Mouse (Mus musculus): Measurements from ENCODE around the gene Depdc5. TPM values are rescaled to one million over a fixed set of nuclear protein-coding genes. Genes with fewer than 3 reads are reported as not detected.

Depdc5 gene
- polyA plus RNA-seq, 1 experiment from 2014 or later: 24.1 TPM

DNA sequence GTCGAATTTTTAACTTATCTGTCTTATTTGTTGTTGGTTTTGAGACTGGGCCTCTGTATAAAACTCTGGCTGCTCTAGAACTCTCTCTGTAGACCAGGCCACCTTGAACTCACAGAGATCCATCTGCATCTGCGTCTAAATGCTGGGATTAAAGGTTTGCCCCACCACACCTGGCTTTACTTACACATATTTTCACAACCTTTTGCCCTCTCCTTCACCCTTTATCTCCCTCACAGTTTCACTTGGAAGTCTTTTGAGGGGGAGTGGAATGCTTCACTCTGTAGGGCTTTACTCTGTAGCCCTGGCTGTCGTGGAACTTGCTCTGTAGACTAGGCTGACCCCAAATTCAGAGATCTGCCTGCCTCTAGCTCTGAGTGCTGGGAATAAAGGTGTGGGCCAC, 98.1 kb downstream of the Depdc5 start:
- ATAC-seq (no peak), DNase-seq (ENCODE audit: low read depth, low spot score) (no peak)
- ChIA-PET POLR2A (no interaction called here), CTCF (interaction anchor here (0.7 kb wide), 1 partner anchor 17 kb away, joined by 3 read pairs; no protein-coding TSS in a partner anchor)
- no peak for TF ChIP-seq CTCF (IDR thresholded peaks at IDR 0.05)
- no peaks in the 10 kb centered on the region for H3K27me3 ChIP-seq
- in situ Hi-C loops (cut with MboI; ENCODE audit: low pct_unique_long_range_greater_than_20kb): no loop called here

DNA sequence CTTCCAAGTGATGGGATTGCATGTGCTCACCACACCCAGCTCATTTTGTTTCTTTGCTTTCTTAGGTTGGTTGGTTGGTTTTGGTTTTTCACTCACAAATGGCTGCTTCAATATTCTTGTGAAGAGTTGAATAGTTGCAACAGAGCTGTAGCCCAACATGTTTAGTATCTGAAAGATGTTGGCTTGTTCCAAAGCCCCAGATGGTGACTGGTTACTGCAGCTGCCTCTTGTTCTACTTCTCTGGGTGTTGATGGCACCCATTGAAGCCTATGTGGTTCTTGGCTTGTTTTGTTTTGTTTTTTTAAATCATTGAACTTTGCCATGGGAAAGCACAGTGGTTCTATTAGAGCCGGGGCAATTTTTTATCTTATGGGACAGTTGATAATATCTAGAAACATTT, 99.1 kb downstream of the Depdc5 start:
- CTCF ChIA-PET: interaction anchor here (0.7 kb wide), 1 partner anchor 18 kb away, joined by 3 read pairs; no protein-coding TSS in a partner anchor
- in situ Hi-C loops (cut with MboI; ENCODE audit: low pct_unique_long_range_greater_than_20kb): no loop called here
- POLR2A ChIA-PET: no interaction called here
- DNase-seq (ENCODE audit: low read depth, low spot score) (no peak), ATAC-seq (no peak)
- no peak for TF ChIP-seq CTCF (IDR thresholded peaks at IDR 0.05)
- H3K27me3 ChIP-seq: no peaks in the 10 kb centered on the region

DNA sequence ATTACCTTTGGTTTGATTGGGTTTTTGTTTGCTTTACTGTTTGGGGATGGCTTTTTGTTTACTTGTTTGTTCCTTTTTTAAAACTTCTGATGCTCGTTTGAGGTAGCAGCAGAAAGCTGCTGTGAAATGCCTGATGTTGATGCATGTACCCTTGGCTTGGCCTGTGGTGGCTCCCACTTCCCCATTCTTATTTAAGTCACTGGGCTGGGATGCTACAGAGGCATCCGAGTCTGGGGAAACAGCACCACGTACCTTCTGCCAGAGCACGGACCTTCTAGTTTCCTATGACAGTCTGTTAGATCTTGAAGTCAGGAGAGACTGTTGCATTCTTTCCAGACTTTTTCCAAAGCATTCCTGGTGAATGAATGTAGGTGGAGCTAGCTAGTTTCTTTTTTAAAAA, 113.0 kb downstream of the Depdc5 start:
- CTCF ChIA-PET: interaction anchor here (1.2 to 3.4 kb wide), 3 partner anchors 9 to 43 kb away, joined by 6 to 19 read pairs (median 9); no protein-coding TSS in a partner anchor
- in situ Hi-C loops (cut with MboI; ENCODE audit: low pct_unique_long_range_greater_than_20kb): no loop called here
- no peak for ATAC-seq
- H3K27me3 ChIP-seq: no peaks in the 10 kb centered on the region
- POLR2A ChIA-PET: interaction anchor here (1.5 kb wide), 1 partner anchor 10 kb away, joined by 6 read pairs; no protein-coding TSS in a partner anchor
- no peak for TF ChIP-seq CTCF (IDR thresholded peaks at IDR 0.05)
- DNase-seq (ENCODE audit: low read depth, low spot score): no peak

DNA sequence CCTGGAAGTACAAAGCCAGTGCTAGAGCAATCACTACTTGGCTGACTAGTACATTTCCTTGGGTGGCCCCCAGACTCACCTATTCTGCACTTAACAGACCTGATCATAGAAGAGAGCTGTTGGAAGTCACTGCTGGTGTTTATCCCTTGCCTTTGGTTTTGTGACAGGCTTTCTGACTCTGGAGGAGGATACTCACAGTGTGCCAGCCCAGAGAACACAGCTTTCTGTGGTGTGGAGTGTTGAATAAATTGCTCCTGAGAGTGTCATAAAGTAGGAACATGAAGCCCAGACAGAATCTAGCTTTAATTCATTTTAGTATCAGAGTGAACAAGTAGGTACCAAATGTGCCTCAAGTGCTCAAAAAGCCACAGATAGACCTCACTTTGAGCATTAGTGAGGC, 113.7 kb downstream of the Depdc5 start:
- ChIA-PET CTCF (interaction anchor here (0.6 to 3.4 kb wide), 7 partner anchors 10 to 45 kb away, joined by 3 to 19 read pairs (median 6); no protein-coding TSS in a partner anchor), POLR2A (interaction anchor here (1.5 kb wide), 1 partner anchor 10 kb away, joined by 6 read pairs; no protein-coding TSS in a partner anchor)
- H3K27me3 ChIP-seq: no peaks in the 10 kb centered on the region
- TF ChIP-seq CTCF (IDR thresholded peaks at IDR 0.05): no peak
- ATAC-seq (no peak), DNase-seq (ENCODE audit: low read depth, low spot score) (no peak)
- in situ Hi-C loops (cut with MboI; ENCODE audit: low pct_unique_long_range_greater_than_20kb): no loop called here

DNA sequence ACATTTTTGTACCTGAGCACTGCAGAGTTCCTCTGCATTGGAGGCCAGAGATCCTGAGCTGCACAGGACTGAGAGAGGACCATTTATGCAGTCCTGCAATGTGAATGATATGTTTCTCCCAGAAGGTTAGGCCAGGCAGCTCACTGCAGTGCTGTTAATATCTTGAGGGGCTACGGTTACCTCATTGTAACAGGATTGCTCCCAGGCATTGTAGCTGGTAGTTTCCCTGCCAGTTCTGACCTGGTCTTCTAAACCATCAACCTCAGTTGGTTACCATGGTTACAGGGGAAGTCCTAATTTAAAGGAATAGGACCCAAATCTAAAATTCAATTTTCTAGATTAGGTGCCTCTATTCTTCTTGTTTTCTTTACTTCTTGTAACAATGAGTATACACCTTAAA, 121.9 kb downstream of the Depdc5 start:
- TF ChIP-seq CTCF (IDR thresholded peaks at IDR 0.05): no peak
- no peak for DNase-seq (ENCODE audit: low read depth, low spot score)
- CTCF ChIA-PET: interaction anchor here (1.3 to 2.0 kb wide), 3 partner anchors 10 to 36 kb away, joined by 3 to 6 read pairs (median 5); no protein-coding TSS in a partner anchor
- no peaks in the 10 kb centered on the region for H3K27me3 ChIP-seq
- in situ Hi-C loops (cut with MboI; ENCODE audit: low pct_unique_long_range_greater_than_20kb): no loop called here
- ATAC-seq: no peak
- POLR2A ChIA-PET: interaction anchor here (0.9 kb wide), 1 partner anchor 8 kb away, joined by 3 read pairs; no protein-coding TSS in a partner anchor

DNA sequence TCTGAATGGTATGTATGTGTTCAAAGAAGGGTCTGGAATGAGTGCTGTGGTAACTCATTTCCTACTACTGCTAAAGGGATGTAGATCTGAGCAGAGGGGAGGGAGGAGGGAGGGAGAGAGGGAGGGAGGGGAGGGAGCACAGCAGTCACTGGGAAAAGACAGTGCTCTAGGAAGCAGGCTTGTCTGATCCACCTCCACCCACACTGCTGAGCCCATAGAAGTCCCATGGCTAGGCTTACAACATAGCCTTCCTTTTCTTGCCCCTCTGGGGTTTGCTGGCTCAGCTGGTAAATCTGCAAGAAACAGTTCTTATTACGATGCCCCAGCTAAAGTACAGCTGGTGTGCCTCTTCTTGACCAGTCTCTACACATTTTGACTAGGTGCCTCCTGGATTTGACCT, 124.4 kb downstream of the Depdc5 start:
- no peak for ATAC-seq
- no peak for TF ChIP-seq CTCF (IDR thresholded peaks at IDR 0.05)
- CTCF ChIA-PET: interaction anchor here (2.9 kb wide), 1 partner anchor 11 kb away, joined by 9 read pairs; no protein-coding TSS in a partner anchor
- in situ Hi-C loops (cut with MboI; ENCODE audit: low pct_unique_long_range_greater_than_20kb): no loop called here
- H3K27me3 ChIP-seq: no peaks in the 10 kb centered on the region
- no peak for DNase-seq (ENCODE audit: low read depth, low spot score)
- POLR2A ChIA-PET: interaction anchor here (1.8 kb wide), 1 partner anchor 11 kb away, joined by 6 read pairs; no protein-coding TSS in a partner anchor

DNA sequence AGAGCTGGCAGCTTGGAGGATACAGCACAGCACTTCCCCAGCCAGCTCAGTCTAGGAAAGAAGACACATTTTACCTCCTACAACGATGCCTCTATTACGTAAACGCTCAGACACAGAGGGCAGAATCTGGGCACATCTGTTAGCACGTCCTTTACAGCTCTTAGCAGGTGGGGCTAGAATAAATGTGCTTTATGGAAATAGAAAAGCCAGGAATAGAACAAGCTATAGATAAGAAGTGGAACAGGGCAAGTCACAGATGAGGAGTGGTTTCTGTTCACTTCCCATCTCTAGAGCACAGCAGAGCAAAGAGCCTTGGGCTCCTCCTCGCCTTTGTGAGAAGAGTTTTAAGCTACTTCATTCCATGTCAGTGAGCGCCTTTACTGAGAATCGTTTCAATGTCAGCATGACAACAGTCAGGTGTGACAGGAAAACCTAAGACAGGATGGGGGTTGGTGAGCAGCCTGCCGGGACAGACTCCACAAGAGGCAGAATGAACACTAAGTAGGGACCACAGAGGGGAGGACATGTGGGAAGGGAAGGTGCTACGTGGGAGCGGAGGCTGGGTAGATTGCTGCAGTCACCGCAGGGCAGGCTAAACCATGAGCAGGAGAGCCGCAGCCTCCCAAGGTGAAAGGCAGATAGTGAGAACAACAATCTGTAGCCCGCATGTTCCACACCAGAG, 126.6 kb downstream of the Depdc5 start:
- no peak for DNase-seq (ENCODE audit: low read depth, low spot score)
- POLR2A ChIA-PET: interaction anchor here (0.6 kb wide), 1 partner anchor 60 kb away, joined by 3 read pairs; no protein-coding TSS in a partner anchor
- no peak for ATAC-seq
- in situ Hi-C loops (cut with MboI; ENCODE audit: low pct_unique_long_range_greater_than_20kb): no loop called here
- no peaks in the 10 kb centered on the region for H3K27me3 ChIP-seq
- CTCF ChIA-PET: interaction anchor here (2.9 kb wide), 1 partner anchor 13 kb away, joined by 9 read pairs; no protein-coding TSS in a partner anchor
- no peak for TF ChIP-seq CTCF (IDR thresholded peaks at IDR 0.05)

DNA sequence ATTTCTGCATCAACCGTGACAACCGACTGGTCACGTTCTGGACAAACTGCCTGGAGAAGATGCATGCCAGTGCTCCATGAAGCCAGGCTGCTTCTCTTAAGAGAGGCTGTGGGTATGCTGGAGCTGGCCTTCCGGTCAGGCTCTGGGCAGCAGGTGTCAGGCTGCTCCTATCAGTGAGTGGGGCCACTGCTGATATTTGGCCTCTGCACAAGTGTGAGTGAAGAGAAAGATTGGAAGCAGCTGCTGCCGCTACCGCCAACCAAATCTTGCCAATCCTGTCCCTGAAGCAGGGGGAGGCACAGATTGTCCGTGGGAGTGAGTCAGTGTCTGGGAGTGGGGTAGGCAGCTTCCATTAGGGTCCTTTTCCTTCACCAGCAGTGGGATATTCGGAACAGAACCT, 127.7 kb downstream of the Depdc5 start:
- in situ Hi-C loops (cut with MboI; ENCODE audit: low pct_unique_long_range_greater_than_20kb): no loop called here
- ATAC-seq (no peak), DNase-seq (ENCODE audit: low read depth, low spot score) (no peak)
- no peaks in the 10 kb centered on the region for H3K27me3 ChIP-seq
- ChIA-PET CTCF (no interaction called here), POLR2A (no interaction called here)
- no peak for TF ChIP-seq CTCF (IDR thresholded peaks at IDR 0.05)

DNA sequence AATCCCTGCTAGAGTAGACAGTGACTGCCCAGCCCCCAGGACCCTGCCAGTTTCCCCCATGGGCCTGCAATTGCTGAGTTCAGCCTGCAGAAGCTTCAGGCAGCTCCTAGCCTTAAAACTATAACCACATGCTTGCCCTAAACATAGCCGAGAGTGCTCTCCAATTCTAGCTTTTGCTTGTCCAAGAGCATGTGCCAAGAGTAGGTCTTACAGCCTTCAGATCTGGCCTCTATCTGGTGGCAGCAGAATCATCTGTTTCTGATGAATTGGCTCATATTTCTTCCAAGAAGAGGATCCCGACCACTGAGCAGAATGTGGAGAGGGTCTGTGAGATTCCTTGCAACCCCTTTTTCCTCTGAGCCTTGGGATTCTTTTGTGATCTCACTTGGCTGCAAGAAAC, 131.0 kb downstream of the Depdc5 start:
- ChIA-PET CTCF (interaction anchor here (1.4 to 1.9 kb wide), 2 partner anchors 15 to 16 kb away, joined by 3 to 6 read pairs; no protein-coding TSS in a partner anchor), POLR2A (interaction anchor here (1.5 kb wide), 1 partner anchor 24 kb away, joined by 3 read pairs; no protein-coding TSS in a partner anchor)
- in situ Hi-C loops (cut with MboI; ENCODE audit: low pct_unique_long_range_greater_than_20kb): no loop called here

DNA sequence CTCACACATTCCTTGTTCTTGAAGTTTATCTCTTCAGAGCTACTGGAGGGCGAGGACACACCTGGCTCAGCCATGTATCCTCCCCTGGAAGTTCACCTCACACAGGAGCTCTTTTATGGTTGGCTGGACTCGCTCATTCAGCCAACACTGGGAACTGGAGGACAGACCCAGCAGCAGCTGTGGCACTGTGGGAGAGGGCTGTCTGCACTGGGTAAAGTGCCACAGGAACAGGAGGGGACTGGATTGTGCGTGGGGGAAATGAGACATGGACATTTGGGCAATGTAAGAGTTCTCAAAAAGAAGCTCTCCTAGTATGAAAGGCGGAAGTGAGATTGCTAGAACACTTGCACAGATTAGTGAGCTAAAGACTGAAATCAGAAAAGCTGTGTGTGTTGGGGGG, 132.3 kb downstream of the Depdc5 start:
- TF ChIP-seq CTCF (IDR thresholded peaks at IDR 0.05): no peak

More for the DNA sequence above, 131.0 kb downstream of the Depdc5 start:
- DNase-seq (ENCODE audit: low read depth, low spot score): no peak
- TF ChIP-seq CTCF (IDR thresholded peaks at IDR 0.05): no peak
- ATAC-seq: no peak
- H3K27me3 ChIP-seq: no peaks in the 10 kb centered on the region

DNA sequence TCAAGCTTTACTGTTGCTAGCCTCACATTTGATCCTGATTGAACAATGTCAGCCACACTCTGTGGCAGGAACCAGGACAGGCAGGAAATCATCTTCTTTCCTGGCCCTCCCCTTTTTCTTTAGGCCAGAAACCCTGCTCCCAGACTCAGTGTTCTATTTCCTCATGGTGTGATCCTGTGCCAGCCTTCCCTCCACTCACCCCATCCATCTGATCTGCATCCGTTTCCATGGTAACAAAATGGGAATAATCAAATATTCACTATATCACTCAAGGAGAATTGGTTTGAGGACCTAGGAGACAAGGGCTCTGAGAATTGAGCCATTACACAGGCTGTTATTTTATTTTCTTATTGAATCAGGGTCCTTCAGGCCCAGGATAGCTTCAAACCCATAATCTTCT, 133.1 kb downstream of the Depdc5 start:
- no peak for DNase-seq (ENCODE audit: low read depth, low spot score)
- ChIA-PET CTCF (interaction anchor here (0.9 to 1.6 kb wide), 3 partner anchors 11 to 25 kb away, joined by 3 to 5 read pairs (median 4); no protein-coding TSS in a partner anchor), POLR2A (interaction anchor here (1.0 kb wide), 1 partner anchor 27 kb away, joined by 3 read pairs; no protein-coding TSS in a partner anchor)
- in situ Hi-C loops (cut with MboI; ENCODE audit: low pct_unique_long_range_greater_than_20kb): no loop called here
- ATAC-seq: no peak
- H3K27me3 ChIP-seq: no peaks in the 10 kb centered on the region
- no peak for TF ChIP-seq CTCF (IDR thresholded peaks at IDR 0.05)

More for the DNA sequence above, 132.3 kb downstream of the Depdc5 start:
- DNase-seq (ENCODE audit: low read depth, low spot score) (no peak), ATAC-seq (no peak)
- CTCF ChIA-PET: interaction anchor here (1.2 to 1.9 kb wide), 3 partner anchors 10 to 26 kb away, joined by 4 to 6 read pairs (median 5); no protein-coding TSS in a partner anchor
- in situ Hi-C loops (cut with MboI; ENCODE audit: low pct_unique_long_range_greater_than_20kb): no loop called here
- POLR2A ChIA-PET: no interaction called here
- no peaks in the 10 kb centered on the region for H3K27me3 ChIP-seq
